ENCODE assay signal across 33 mouse cellular contexts in the genomic region with DNA sequence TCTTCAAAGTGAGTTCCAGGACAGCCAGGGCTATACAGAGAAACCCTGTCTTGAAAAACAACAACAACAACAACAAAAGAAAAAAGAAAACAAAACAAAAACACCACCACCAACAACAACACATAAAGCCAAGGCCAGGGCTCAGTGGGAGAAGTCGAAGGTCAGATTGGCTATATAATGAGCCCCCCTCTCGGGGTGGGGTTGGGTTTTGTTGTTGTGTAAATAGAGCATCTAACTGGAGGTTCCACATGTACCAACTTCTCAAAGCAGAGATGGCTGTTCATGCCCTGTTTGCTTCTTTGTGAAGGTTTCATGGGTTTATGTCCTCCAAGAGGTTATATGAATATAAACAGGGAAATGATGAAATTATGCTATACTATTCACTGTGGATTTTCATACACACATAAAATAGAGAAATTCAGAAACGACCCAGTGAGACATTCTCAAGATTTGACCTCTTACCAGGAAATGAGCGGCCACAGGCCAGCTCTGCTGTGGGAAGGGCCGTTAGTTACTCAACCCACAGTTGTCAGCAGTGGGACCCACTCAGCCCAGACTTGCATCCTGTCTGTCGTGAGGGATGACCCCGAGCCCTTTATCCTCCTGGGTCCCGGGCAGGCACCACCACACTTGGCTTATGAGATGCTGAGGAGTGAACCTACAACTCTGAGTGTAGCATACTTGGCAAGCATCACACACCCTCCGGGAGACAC. TPM values are rescaled to one million over a fixed set of nuclear protein-coding genes. Genes with fewer than 3 reads are reported as not detected.
DNase-seq lines count a peak whose midpoint lies in the region; ATAC-seq and TF ChIP-seq lines count a peak whose summit lies in the region.
"Had no signal": no experiment of that assay in that cellular context is flagged by ENCODE, and none has a peak within 500 bp of the region (broad histone marks: within the 10 kb centered on the region; RNA-seq: fewer than 3 reads in every experiment).

No protein-coding gene starts in this region.

- no peak overlapping the region for H3K9ac ChIP-seq in heart, adult 2 months (ENCODE audit: low read depth, low read length)
- H3K9ac ChIP-seq: embryonic facial prominence, embryonic 12.5 days; hindbrain, embryonic 13.5 days; liver, embryonic 14.5 days had no signal

- no peak for TF ChIP-seq CTCF in heart, adult 2 months (IDR thresholded peaks at IDR 0.05)
- TF ChIP-seq CTCF in E14TG2a.4 (conservative IDR thresholded peaks at IDR 0.05; ENCODE audit: low read length): no peak

- peak overlapping the region; percentile 15 for H3K27ac ChIP-seq in heart, adult 2 months
- H3K27ac ChIP-seq: embryonic facial prominence, embryonic 12.5 days; hindbrain, embryonic 13.5 days; liver, embryonic 14.5 days; macrophage had no signal

- H3K79me2 ChIP-seq in heart, adult 2 months (replicated peaks; ENCODE audit: control insufficient read depth, insufficient read depth, low read length): no peaks in the 10 kb centered on the region; the same call in 1 of the 2 replicates

- peaks cover 14% of the 10 kb centered on the region for H3K36me3 ChIP-seq in heart, adult 2 months (ENCODE audit: control insufficient read depth, insufficient read depth, low read length)
- peaks cover 47% of the 10 kb centered on the region for H3K36me3 ChIP-seq in E14TG2a.4 (ENCODE audit: insufficient read depth, low read length)
- H3K36me3 ChIP-seq: embryonic facial prominence, embryonic 12.5 days; hindbrain, embryonic 13.5 days had no signal

- H3K4me1 ChIP-seq in heart, adult 2 months (ENCODE audit: control insufficient read depth, insufficient read depth, low read length): peaks cover 13% of the 10 kb centered on the region
- peaks cover 86% of the 10 kb centered on the region for H3K4me1 ChIP-seq in E14TG2a.4 (replicated peaks; ENCODE audit: low read depth, low read length)

- no peak for DNase-seq in heart, adult 2 months
- no peak for DNase-seq in heart, postnatal 36 days
- DNase-seq in R1 (ENCODE audit: low read depth, low spot score): peak; percentile 74
- no peak for DNase-seq in right cerebral cortex, postnatal 25 days
- no peak for DNase-seq in urinary bladder, postnatal 10 days (ENCODE audit: low spot score)
- DNase-seq: adrenal gland, postnatal 25 days; cerebellum, adult 2 months; cerebellum, postnatal 36 days; embryo, embryonic 11 days; gastrocnemius, postnatal 14 days; heart, adult 11 months; heart, postnatal 4 days; kidney, postnatal 4 days; left cerebral cortex, postnatal 4 days; liver; lung, adult 2 months; lung, postnatal 10 days; retina, postnatal 1 day; right cerebral cortex, postnatal 14 days; thymus, postnatal 36 days had no signal

- TF ChIP-seq POLR2A in heart, adult 2 months (IDR thresholded peaks at IDR 0.05; ENCODE audit: insufficient read depth, low read depth, low read length): no peak

- no peak for TF ChIP-seq EP300 in heart, adult 2 months (IDR thresholded peaks at IDR 0.05; ENCODE audit: insufficient read depth, low read depth, low read length)

- peak; percentile 49 for ATAC-seq in megakaryocyte, adult 5-6 weeks (ENCODE audit: poor library complexity, severe bottlenecking)
- ATAC-seq in frontal cortex, adult (ENCODE audit: low TSS enrichment): no peak
- ATAC-seq: CD4-positive, CD25-positive, alpha-beta regulatory T cell, adult 4 months; forebrain, embryonic 16.5 days; intestine, postnatal 0 days; Patski had no signal

- 44% methylated on average over 9 of the region's 9 CpGs for WGBS in heart, adult 2 months

- intact Hi-C loops in heart, adult 2 months (cut with DNase I): no loop called here
- intact Hi-C loops in heart, postnatal 36 days (cut with DNase I): loop anchor here (5.0 kb wide), 1 partner anchor 33 kb away; no protein-coding TSS in a partner anchor

- H3K9me3 ChIP-seq in E14TG2a.4 (ENCODE audit: low read length): no peaks in the 10 kb centered on the region
- H3K9me3 ChIP-seq: embryonic facial prominence, embryonic 12.5 days; hindbrain, embryonic 13.5 days had no signal

- H3K27me3 ChIP-seq in heart, adult 2 months (ENCODE audit: control insufficient read depth, insufficient read depth, low read length): no peaks in the 10 kb centered on the region
- H3K27me3 ChIP-seq in E14TG2a.4 (ENCODE audit: insufficient read depth, low read length): no peaks in the 10 kb centered on the region
- H3K27me3 ChIP-seq: embryonic facial prominence, embryonic 12.5 days; hindbrain, embryonic 13.5 days; Patski had no signal

- no peak overlapping the region for H3K4me3 ChIP-seq in heart, adult 2 months
- 0 out of 2 replicates have a peak overlapping the region, but pooled peaks have one; percentile 14 for H3K4me3 ChIP-seq in E14TG2a.4 (replicated peaks; ENCODE audit: low read length)
- H3K4me3 ChIP-seq: embryonic facial prominence, embryonic 12.5 days; hindbrain, embryonic 13.5 days had no signal

RNA-seq across cellular contexts. Expression of gene Pecam1, which starts 45.9 kb away (rescaled TPM):
- 100 to 1,000 TPM; 114 to 123 TPM for total RNA-seq in heart, adult 2 months (2021)
- 78.3 and 130 TPM in 2 replicates for polyA plus RNA-seq in heart, adult 2 months (2012; rRNA removed)
- 100 to 1,000 TPM; 120 to 139 TPM for total RNA-seq in heart, postnatal 36 days (2021)
- total RNA-seq in megakaryocyte, adult 5-6 weeks (2015): 25.0 and 26.2 TPM in 2 replicates
- total RNA-seq in megakaryocyte, adult 5-6 weeks (2017): 22.6 and 24.4 TPM in 2 replicates

RNA-seq across cellular contexts. Expression of gene Milr1, which starts 46.5 kb away (rescaled TPM):
- 1 to 10 TPM in 1 of 2 experiments, under 1 TPM in 1; 0.93 to 1.4 TPM for total RNA-seq in heart, adult 2 months (2021)
- 0.29 and 0.56 TPM in 2 replicates for polyA plus RNA-seq in heart, adult 2 months (2012; rRNA removed)
- total RNA-seq in heart, postnatal 36 days (2021): 1 to 10 TPM in 1 of 2 experiments, under 1 TPM in 1; 0.97 to 1.0 TPM
- total RNA-seq in megakaryocyte, adult 5-6 weeks (2015): 195 and 212 TPM in 2 replicates
- total RNA-seq in megakaryocyte, adult 5-6 weeks (2017): 204 and 237 TPM in 2 replicates
- total RNA-seq: layer of hippocampus, postnatal 25 days; MEL had no signal

Comparison
In these comparisons a context has a peak if more than half of its experiments do, and no peak if none do; other contexts are left out.
1. RNA of gene Pecam1, which starts 45.9 kb away (total RNA-seq): 120 to 139 TPM in heart, postnatal 36 days and 114 to 123 TPM in heart, adult 2 months; 22.6 to 26.2 TPM in megakaryocyte, adult 5-6 weeks; every median in the first group is over 4 times any median in the second.
2. RNA of gene Milr1, which starts 46.5 kb away (total RNA-seq): 195 to 237 TPM in megakaryocyte, adult 5-6 weeks; 0.93 to 1.4 TPM in heart, adult 2 months and 0.97 to 1.0 TPM in heart, postnatal 36 days; every median in the first group is over 10 times any median in the second.